Mouse (Mus musculus) left cerebral cortex, adult 8-10 months (tissue): ENCODE results near the gene Scfd2. TPM values are rescaled to one million over a fixed set of nuclear protein-coding genes. Genes with fewer than 3 reads are reported as not detected.

ENCODE experiments used
- DNase-seq, 2 experiments: peaks; one replicate each; pipeline ENCODE4 v3.0.0; 2022; ENCODE audit warnings: low spot score in 2 of 2
- total RNA-seq, 4 experiments: library from RNA; stranded (reverse); gene quantifications; 2 replicates each; pipeline ENCODE4 v1.2.4; 2022

Gene Scfd2
- total RNA-seq, 4 experiments from 2014 or later = 24.3 to 29.5 (median 27.4) TPM

- DNase-seq = no peak
Observed at GRCm38 (mm10) chr5:74245641-74246145, 285.9 kb downstream of the Scfd2 start.

- DNase-seq = no peak
Observed at GRCm38 (mm10) chr5:74244406-74245019, 287.0 kb downstream of the Scfd2 start.

DNA sequence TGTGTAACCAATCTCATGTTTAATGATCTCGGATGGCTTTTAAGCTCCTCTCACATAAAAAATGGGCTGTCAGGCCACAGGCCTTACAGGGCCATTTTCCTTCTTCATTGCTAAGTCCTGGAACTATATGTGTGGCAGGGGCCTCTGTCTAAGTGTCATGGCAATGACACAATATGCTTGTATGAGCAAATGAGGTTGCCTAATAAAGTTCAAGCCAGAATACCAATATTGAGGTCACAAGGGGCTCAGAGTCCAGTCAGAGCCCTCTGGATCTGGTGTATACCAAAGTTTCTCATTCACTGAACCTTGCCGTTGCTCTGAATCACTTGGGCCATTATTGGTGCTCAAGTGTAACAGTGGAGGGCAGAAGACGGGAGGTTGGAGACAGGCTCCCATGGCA is 288.9 kb downstream of the Scfd2 start:
- no peak for DNase-seq

GRCm38 (mm10) chr5:74240926-74241680 is 290.5 kb downstream of the Scfd2 start:
- DNase-seq = no peak

- no peak for DNase-seq
Observed at GRCm38 (mm10) chr5:74240298-74240697, 291.3 kb downstream of the Scfd2 start.

DNA sequence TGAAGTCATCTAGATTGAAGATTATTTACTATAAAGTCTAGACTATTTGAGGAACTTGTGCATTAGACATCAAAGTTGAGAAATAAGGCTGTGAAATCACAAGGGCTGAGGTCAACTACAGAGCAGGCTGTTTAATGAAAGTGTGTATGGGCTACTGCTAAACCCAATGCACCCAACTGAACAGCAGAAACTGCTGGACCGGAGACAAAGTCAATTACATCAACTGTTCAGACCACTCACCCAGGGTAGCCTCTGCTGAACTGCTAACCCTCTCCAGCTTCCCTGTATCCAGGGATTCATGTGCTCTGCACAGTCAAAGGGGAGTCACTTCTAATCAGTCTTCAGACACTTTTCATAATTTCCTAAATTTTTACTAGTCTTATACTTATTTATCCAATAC is 292.2 kb downstream of the Scfd2 start:
- no peak for DNase-seq

DNA sequence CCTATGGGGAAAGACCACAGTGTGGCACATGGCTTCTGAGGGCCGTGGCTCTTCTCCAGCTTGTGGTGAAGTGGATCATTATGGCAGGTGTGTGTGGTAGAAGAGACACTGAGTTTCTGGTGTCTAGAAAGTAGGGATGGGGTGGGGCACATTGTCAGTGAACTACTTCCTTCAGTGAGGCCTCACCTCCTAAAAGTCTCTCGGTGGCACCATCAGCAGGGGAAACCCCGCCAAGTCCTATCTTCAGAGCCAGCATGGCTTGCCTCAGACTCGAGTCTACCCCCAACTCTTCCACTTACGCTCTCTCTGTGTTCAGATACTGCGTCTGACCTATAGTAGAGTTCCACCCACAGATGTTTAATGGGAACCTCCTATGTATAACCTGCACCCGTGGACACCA is 297.8 kb downstream of the Scfd2 start:
- no peak for DNase-seq

DNA sequence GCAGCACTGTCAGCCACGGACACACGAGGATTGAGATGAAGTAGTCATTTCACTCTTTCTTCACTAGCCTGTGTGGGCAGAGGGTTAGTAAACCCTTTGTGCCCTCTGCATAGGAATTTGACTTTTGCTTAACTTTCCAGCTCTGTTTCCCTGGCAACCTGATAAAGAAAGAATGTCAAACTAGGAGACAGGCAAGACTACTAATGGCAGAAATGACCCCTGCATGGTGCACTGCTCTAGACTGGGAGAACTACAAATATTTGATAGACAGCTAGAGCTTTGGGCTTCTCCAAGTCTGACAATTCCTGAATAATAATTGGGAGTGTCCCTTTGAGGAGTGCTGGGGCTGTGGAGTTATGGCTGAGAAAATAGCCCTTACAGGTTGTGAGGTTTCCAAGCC is 301.0 kb downstream of the Scfd2 start:
- no peak for DNase-seq

GRCm38 (mm10) chr5:74229775-74230413 is 301.7 kb downstream of the Scfd2 start:
- DNase-seq = no peak

GRCm38 (mm10) chr5:74228938-74229337 is 302.6 kb downstream of the Scfd2 start:
- no peak for DNase-seq

DNA sequence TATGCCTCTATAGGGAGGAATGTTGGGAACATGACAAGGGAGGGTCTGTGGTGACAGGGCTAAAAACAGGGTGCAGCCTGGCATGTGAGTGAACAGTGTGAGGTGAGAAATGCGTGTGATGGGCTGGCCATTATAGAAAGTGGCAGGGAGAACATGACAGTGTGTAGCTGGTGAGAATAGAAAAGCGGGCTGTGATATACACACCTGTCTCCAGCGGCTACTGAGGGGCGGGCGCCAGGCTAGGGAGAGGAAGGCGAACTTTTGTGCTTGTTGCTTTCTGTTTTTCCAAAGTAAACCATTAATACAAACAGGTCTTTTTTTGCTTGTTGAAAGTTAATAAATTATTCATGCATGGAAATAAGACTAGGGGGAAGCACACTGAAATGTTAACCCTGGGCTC is 304.2 kb downstream of the Scfd2 start:
- no peak for DNase-seq

GRCm38 (mm10) chr5:74226183-74226582 is 305.4 kb downstream of the Scfd2 start:
- no peak for DNase-seq

DNA sequence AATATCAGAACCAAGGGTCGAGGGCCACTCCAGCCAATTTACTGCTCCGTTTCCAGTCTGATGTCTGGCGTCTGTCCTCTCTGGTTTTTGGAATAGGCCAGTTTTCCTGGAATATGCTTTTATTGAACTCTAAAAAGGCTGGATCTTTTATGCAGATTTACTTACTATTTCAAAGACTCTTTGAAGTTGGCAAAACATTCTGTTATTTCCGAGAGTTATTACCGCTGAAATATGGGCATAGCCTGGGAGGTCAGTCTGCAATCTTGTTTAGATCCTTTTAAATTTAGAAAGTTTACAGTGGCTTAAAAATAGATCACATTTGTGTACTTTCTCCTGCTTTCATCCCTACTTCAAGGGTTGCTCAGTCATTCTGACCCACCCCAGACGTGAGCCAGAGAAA is 307.1 kb downstream of the Scfd2 start:
- DNase-seq = no peak

DNA sequence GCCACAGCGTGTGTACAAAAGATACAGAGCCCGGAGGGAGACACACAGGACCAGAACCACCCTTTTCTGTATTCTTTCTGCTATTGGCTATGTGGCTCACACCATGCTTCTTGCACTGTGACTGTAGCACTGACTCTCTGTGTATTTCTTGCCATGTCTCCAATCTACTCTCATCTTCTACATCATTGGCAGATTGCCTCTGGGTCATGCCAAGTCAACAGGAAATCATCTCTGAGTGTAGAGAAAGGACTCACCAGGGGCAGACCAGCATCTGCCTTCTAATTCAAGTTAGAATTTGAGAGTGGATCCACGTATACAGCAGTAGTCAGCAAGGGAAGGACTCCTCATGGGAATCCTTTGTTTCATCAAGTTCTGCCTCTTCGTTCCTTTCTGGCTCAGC is 308.9 kb downstream of the Scfd2 start:
- no peak for DNase-seq

DNA sequence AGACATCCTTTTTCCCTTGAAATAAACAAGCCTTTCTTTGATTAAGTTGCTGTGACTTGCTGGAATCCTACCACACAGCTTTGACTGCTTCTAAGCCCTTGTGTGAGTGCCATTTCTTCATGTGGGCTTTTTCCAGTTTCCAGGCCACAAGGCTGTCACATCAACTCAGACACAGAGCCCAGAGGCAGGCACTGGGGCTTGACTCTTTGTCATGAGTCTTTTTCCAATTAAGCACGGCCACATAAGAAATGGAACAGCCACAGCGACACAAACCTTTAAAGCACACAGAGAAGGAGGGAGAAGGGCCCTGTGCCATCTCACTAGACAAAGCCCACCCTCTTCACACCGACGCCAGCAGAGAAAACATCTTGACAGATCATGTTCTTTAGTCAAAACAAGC is 313.0 kb downstream of the Scfd2 start:
- no peak for DNase-seq

DNA sequence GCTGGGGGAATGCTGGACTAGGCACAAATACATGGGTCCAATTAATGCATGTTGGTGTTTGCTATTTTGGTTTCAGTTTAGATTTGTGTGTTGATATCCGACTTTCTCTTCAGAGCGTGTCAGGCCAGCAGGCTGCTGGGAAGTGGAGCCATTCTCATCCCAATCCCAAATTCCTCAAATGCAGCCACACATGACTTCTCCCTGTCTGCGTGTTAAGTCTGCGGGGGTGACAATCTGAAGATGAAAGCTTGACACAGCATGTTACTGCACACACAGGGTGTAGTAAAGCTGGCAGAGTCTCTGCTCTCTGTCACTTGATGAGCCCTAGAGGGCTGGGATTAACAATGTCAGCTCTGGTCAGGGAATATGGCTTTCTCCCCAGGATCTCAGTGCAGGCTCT is 316.4 kb downstream of the Scfd2 start:
- DNase-seq = no peak

DNA sequence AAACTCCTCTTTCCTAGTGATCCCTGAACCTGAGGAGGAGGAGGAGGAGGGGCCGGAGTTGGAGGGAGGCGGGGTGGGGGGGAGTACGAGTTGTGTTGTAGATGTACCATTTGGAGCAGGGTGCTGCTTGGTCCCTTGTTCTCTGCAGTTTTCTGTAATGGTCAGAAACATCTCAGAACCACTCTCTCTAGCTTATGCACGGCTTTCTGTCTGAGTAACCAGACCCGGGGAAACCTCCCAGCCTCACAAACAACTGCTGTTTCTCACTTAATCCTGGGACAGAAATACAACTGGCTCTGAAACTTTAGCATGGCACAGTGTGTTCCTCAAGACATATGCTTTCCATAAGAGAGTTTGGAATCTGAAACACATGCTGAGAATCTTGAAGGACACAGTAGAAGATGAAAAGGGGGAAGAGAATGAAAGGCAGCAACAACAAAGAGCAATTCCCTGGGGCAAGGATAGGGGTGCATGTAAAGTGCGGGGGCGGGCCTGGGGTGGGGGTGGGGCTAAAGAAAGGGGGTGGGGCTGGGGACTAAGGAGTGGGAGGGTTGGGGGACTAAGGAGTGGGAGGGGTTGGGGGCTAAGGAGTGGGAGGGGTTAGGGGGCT is 317.0 kb downstream of the Scfd2 start:
- no peak for DNase-seq

- no peak for DNase-seq
Observed at GRCm38 (mm10) chr5:74211346-74211745, 320.2 kb downstream of the Scfd2 start.

DNA sequence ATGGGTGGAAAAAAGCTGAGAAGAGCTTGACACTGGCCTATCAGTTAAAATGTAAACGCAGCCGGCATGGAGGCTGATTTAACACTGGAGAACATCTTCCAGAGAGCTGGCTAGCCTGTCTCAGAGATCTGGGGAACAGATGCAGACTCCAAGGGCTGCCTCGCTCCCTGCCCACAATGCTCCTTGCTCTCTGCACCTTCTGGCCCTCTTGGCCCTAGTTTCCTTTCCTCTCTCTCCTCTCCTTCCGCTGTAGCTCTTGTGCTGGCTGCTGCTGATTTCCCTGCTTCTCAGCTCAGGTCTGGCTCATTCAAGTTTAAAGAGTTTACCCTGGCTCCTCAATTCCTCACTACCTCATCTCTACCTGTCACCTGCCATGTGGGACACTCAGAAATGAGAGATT is 321.9 kb downstream of the Scfd2 start:
- no peak for DNase-seq

GRCm38 (mm10) chr5:74208438-74208837 is 323.1 kb downstream of the Scfd2 start:
- DNase-seq = no peak

- peak in 1 of 2 experiments; percentile 80 for DNase-seq
Observed at GRCm38 (mm10) chr5:74207209-74207608, 324.4 kb downstream of the Scfd2 start.

- no peak for DNase-seq
Observed at GRCm38 (mm10) chr5:74206649-74207048, 324.9 kb downstream of the Scfd2 start.
